Mouse (Mus musculus) forebrain, embryonic 11.5 days (tissue): ENCODE measurements around the gene Rnf141. TPM values are rescaled to one million over a fixed set of nuclear protein-coding genes. Genes with fewer than 3 reads are reported as not detected.

Experiments used
- ATAC-seq: fragments of 200-750 bp; cut with Nextera tagmentation; replicated peaks from 2 replicates; pipeline ENCODE4 v1.8.0; 2017; ENCODE audit warnings: moderate TSS enrichment; ENCODE audit not compliant: low FRiP score
- DNase-seq: peaks from one replicate; pipeline ENCODE4 v3.0.0-alpha.2; 2017; ENCODE audit warnings: low spot score
- H3K27ac ChIP-seq: fragments of 300-500 bp; sonication (generic); 2 replicates; pipeline ENCODE4 v1.5.1; 2014; ENCODE audit warnings: low read depth, low read length
- H3K27me3 ChIP-seq: fragments of 300-500 bp; sonication (generic); 2 replicates; pipeline ENCODE4 v1.6.1; 2014; ENCODE audit warnings: mild to moderate bottlenecking, low read length, mixed read lengths; ENCODE audit not compliant: control insufficient read depth, insufficient read depth
- H3K36me3 ChIP-seq: fragments of 300-500 bp; sonication (generic); 2 replicates; pipeline ENCODE4 v1.6.1; 2014; ENCODE audit warnings: mild to moderate bottlenecking, low read length, moderate library complexity, mixed read lengths; ENCODE audit not compliant: control insufficient read depth, insufficient read depth
- H3K4me1 ChIP-seq: fragments of 300-500 bp; sonication (generic); replicated peaks from 2 replicates; pipeline ENCODE4 v1.6.1; 2014; ENCODE audit warnings: low read length, mixed read lengths; ENCODE audit not compliant: control insufficient read depth, insufficient read depth
- H3K4me2 ChIP-seq: fragments of 300-500 bp; sonication (generic); 2 replicates; pipeline ENCODE4 v1.6.1; 2014; ENCODE audit warnings: low read depth, mild to moderate bottlenecking, low read length, moderate library complexity, mixed read lengths; ENCODE audit not compliant: severe bottlenecking
- H3K4me3 ChIP-seq: fragments of 300-500 bp; sonication (generic); 2 replicates; pipeline ENCODE4 v1.5.1; 2014; ENCODE audit warnings: low read depth, low read length
- H3K9ac ChIP-seq: fragments of 300-500 bp; sonication (generic); 2 replicates; pipeline ENCODE4 v1.6.1; 2014; ENCODE audit warnings: low read length
- H3K9me3 ChIP-seq: fragments of 300-500 bp; sonication (generic); 2 replicates; pipeline ENCODE4 v1.6.1; 2016; ENCODE audit warnings: low read length, mixed read lengths; ENCODE audit not compliant: control insufficient read depth
- WGBS: fragments of 180-500 bp; shearing (Covaris S2); extraction: QIAGEN DNeasy Blood & Tissue Kit; methylation state at CpG from one replicate; pipeline ENCODE4 v1.1.7; 2014; 5-methylcytosine and 5-hydroxymethylcytosine counted together
- polyA plus RNA-seq: library from polyadenylated mRNA; unstranded; fragments of >200 nt; fragmentation: Nextera tagmentation; extraction: Ambion mirVana; gene quantifications from 2 replicates; pipeline ENCODE4 v1.2.1, GENCODE M21; 2014

Gene Rnf141
- polyA plus RNA-seq, 1 experiment from 2014 or later: 30.6 TPM

DNA sequence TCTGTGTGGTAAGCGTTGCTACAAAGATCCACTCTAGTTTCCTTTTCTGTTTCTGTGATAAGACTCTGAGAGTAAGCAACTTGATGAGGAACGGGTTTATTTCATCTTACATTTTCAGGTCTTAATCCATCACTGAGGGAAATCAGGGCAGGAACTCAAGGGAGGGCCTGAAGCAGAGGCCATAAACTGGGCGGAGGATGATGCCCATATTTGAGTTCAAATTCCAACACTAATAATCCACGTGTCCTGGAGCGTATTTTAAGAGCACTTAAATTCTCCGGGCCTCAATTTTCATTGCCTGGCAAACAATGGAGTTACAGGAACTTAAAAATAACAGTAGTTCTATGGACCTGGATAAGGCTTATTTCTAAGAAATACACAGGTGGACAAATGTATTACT lies 21.3 kb upstream of the Rnf141 start:
- no peak overlapping the region for H3K27ac ChIP-seq
- 90% methylated on average over 6 of the region's 6 CpGs for WGBS
- DNase-seq: no peak

GRCm38 (mm10) chr7:110865038-110865437 lies 20.8 kb upstream of the Rnf141 start:
- ATAC-seq: 0 out of 2 replicates have a peak, but pooled peaks have one; percentile 53

More for the DNA sequence above, 21.3 kb upstream of the Rnf141 start:
- no peak overlapping the region for H3K4me3 ChIP-seq
- no peaks in the 10 kb centered on the region for H3K27me3 ChIP-seq
- no peaks in the 10 kb centered on the region for H3K36me3 ChIP-seq
- H3K9ac ChIP-seq: no peak overlapping the region
- ATAC-seq: no peak
- H3K4me2 ChIP-seq: no peak overlapping the region
- H3K4me1 ChIP-seq: 0 out of 2 replicates have a peak, but pooled peaks cover 4% of the 10 kb centered on the region
- H3K9me3 ChIP-seq: no peaks in the 10 kb centered on the region

DNA sequence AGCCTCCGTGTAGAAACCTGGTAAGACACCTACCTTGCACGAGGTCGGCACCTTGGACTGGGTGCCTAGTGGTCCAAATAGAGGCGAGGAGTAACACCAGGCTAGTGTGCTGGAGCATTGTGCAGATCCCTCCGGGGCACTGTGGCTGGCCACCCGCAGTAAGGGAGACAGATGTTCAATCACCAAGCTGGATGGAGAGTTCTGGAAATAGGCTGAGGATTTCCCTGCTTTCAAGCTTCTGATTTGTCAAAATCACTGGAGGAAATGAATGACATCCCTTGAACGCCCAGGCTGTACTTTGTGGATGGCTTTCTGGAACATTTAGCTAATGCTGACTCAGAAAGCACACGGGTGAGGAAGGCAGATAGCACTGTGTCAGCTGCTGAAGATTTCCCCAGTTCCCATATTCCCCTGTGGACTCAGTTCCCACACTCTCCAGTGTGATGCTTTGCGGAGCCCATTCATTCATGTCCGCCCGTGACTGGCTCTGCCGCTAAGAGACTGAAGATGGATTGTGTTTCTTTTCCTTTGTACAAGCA lies 18.6 kb upstream of the Rnf141 start, which contains the start of gene Lyve1:
Gene Lyve1, minus strand, starts transcription at position 489 of the 539 bp plus-strand sequence.
- H3K36me3 ChIP-seq: no peaks in the 10 kb centered on the region
- no peaks in the 10 kb centered on the region for H3K27me3 ChIP-seq
- H3K9ac ChIP-seq: no peak within 1 kb of the TSS
- H3K4me3 ChIP-seq: no peak within 1 kb of the TSS
- no peak within 1 kb of the TSS for H3K4me2 ChIP-seq
- no peak for DNase-seq
- WGBS: 83% methylated on average over 12 of the region's 12 CpGs
- no peak within 1 kb of the TSS for H3K27ac ChIP-seq
- 0 out of 2 replicates have a peak, but pooled peaks cover 4% of the 10 kb centered on the region for H3K4me1 ChIP-seq
- H3K9me3 ChIP-seq: no peaks in the 10 kb centered on the region
- ATAC-seq: no peak

More at GRCm38 (mm10) chr7:110865038-110865437, 20.8 kb upstream of the Rnf141 start:
- WGBS: 41% methylated on average over 10 of the region's 10 CpGs
- no peak for DNase-seq
- Histone ChIP-seq H3K9ac (no peak overlapping the region), H3K9me3 (no peaks in the 10 kb centered on the region), H3K4me1 (0 out of 2 replicates have a peak, but pooled peaks cover 4% of the 10 kb centered on the region), H3K4me2 (no peak overlapping the region), H3K4me3 (no peak overlapping the region), H3K36me3 (no peaks in the 10 kb centered on the region), H3K27me3 (no peaks in the 10 kb centered on the region), H3K27ac (no peak overlapping the region)

DNA sequence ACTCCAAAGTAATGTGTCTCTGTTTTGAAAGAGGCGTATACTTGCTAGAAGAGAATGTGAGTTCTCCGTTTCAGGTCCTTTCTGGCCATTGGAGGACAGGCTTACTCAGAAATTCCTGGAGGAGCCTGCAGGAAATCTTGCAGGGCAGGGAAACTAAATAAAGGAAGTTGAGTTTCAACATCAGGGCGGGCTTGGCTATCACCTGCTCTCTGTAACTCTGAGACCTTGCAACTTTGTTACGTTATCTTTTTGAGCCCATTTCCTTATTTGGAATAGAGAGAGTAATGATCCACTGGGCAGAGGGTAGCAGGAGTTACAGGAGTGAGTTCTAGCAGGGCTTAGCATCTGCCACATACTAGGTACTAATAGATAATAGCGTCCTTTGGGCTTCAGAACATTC lies 15.9 kb upstream of the Rnf141 start:
- Histone ChIP-seq H3K9me3 (no peaks in the 10 kb centered on the region), H3K27me3 (no peaks in the 10 kb centered on the region), H3K4me1 (0 out of 2 replicates have a peak, but pooled peaks cover 3% of the 10 kb centered on the region), H3K27ac (no peak overlapping the region), H3K4me3 (no peak overlapping the region), H3K36me3 (no peaks in the 10 kb centered on the region), H3K4me2 (no peak overlapping the region), H3K9ac (no peak overlapping the region)
- 78% methylated on average over 5 of the region's 5 CpGs for WGBS
- ATAC-seq (no peak), DNase-seq (no peak)

- Histone ChIP-seq H3K27me3 (no peaks in the 10 kb centered on the region), H3K4me2 (no peak overlapping the region), H3K9me3 (no peaks in the 10 kb centered on the region), H3K36me3 (no peaks in the 10 kb centered on the region), H3K9ac (no peak overlapping the region), H3K27ac (no peak overlapping the region), H3K4me1 (no peaks in the 10 kb centered on the region), H3K4me3 (no peak overlapping the region)
- 62% methylated on average over 1 of the region's 1 CpGs for WGBS
- DNase-seq (no peak), ATAC-seq (no peak)
Observed at GRCm38 (mm10) chr7:110855604-110856003, 11.3 kb upstream of the Rnf141 start.

GRCm38 (mm10) chr7:110854927-110855546 lies 10.8 kb upstream of the Rnf141 start:
- Histone ChIP-seq H3K36me3 (no peaks in the 10 kb centered on the region), H3K9ac (no peak overlapping the region), H3K9me3 (no peaks in the 10 kb centered on the region), H3K4me2 (no peak overlapping the region), H3K27me3 (no peaks in the 10 kb centered on the region), H3K4me1 (no peaks in the 10 kb centered on the region), H3K27ac (no peak overlapping the region), H3K4me3 (no peak overlapping the region)
- DNase-seq (no peak), ATAC-seq (no peak)
- 87% methylated on average over 8 of the region's 8 CpGs for WGBS

GRCm38 (mm10) chr7:110854519-110854918 lies 10.3 kb upstream of the Rnf141 start:
- H3K27ac ChIP-seq: no peak overlapping the region
- H3K4me2 ChIP-seq: no peak overlapping the region
- DNase-seq (no peak), ATAC-seq (no peak)
- H3K36me3 ChIP-seq: no peaks in the 10 kb centered on the region
- no peak overlapping the region for H3K9ac ChIP-seq
- no peaks in the 10 kb centered on the region for H3K4me1 ChIP-seq
- WGBS: 74% methylated on average over 3 of the region's 3 CpGs
- no peaks in the 10 kb centered on the region for H3K9me3 ChIP-seq
- H3K4me3 ChIP-seq: no peak overlapping the region
- no peaks in the 10 kb centered on the region for H3K27me3 ChIP-seq

- ATAC-seq (no peak), DNase-seq (no peak)
- Histone ChIP-seq H3K4me3 (no peak overlapping the region), H3K4me1 (no peaks in the 10 kb centered on the region), H3K27me3 (no peaks in the 10 kb centered on the region), H3K36me3 (no peaks in the 10 kb centered on the region), H3K4me2 (no peak overlapping the region), H3K9me3 (no peaks in the 10 kb centered on the region), H3K27ac (no peak overlapping the region), H3K9ac (no peak overlapping the region)
- WGBS: 74% methylated on average over 10 of the region's 10 CpGs
Observed at GRCm38 (mm10) chr7:110853611-110854010, 9.4 kb upstream of the Rnf141 start.
